Mouse (Mus musculus) ES-Bruce4 (cell line): ENCODE measurements around the gene Iqsec3. TPM values are rescaled to one million over a fixed set of nuclear protein-coding genes. Genes with fewer than 3 reads are reported as not detected.

Experiments
- H3K27ac ChIP-seq: 2 replicates; pipeline ENCODE4 v1.5.1; 2012; ENCODE audit warnings: low read length, inconsistent platforms; ENCODE audit not compliant: insufficient read depth
- H3K27me3 ChIP-seq: 2 replicates; pipeline ENCODE4 v1.6.1; 2012; ENCODE audit warnings: mild to moderate bottlenecking, low read length, inconsistent platforms; ENCODE audit not compliant: control insufficient read depth, poor library complexity, insufficient read depth, severe bottlenecking
- H3K36me3 ChIP-seq: 2 replicates; pipeline ENCODE4 v1.6.1; 2012; ENCODE audit warnings: inconsistent platforms, mild to moderate bottlenecking, low read length, moderate library complexity; ENCODE audit not compliant: control insufficient read depth, poor library complexity, insufficient read depth, severe bottlenecking
- H3K4me1 ChIP-seq: one replicate; pipeline ENCODE4 v1.8.1; 2011; ENCODE audit warnings: low read length; ENCODE audit not compliant: control insufficient read depth, insufficient read depth
- H3K4me3 ChIP-seq: 2 replicates; pipeline ENCODE4 v1.5.1; 2011; ENCODE audit warnings: low read depth, mild to moderate bottlenecking, low read length
- H3K9ac ChIP-seq: 2 replicates; pipeline ENCODE4 v1.6.1; 2012; ENCODE audit warnings: low read depth, mild to moderate bottlenecking, inconsistent platforms; ENCODE audit not compliant: poor library complexity, severe bottlenecking
- H3K9me3 ChIP-seq: replicated peaks from 2 replicates; pipeline ENCODE4 v1.6.1; 2012; ENCODE audit warnings: mild to moderate bottlenecking, low read length, inconsistent platforms; ENCODE audit not compliant: control insufficient read depth, poor library complexity, insufficient read depth, severe bottlenecking
- CTCF ChIP-seq: IDR thresholded peaks from one replicate; pipeline ENCODE4 v1.8.1; 2011; ENCODE audit warnings: low read depth, low read length
- EP300 ChIP-seq: IDR thresholded peaks from 2 replicates; pipeline ENCODE4 v1.6.1; 2011; ENCODE audit warnings: low read depth, low read length; ENCODE audit not compliant: insufficient read depth
- POLR2A ChIP-seq: IDR thresholded peaks from one replicate; pipeline ENCODE4 v1.8.1; 2011; ENCODE audit warnings: low read length; ENCODE audit not compliant: insufficient read depth
- polyA plus RNA-seq: library from polyadenylated mRNA; stranded (reverse); fragments of >200 nt; gene quantifications from 2 replicates; pipeline ENCODE4 v1.2.4, GENCODE M21; 2011; ENCODE audit warnings: low read depth; ENCODE audit not compliant: missing spikeins, insufficient read depth, insufficient read length

Gene Iqsec3
- polyA plus RNA-seq, 1 experiment, result not detected

- no peak overlapping the region for H3K4me3 ChIP-seq
- TF ChIP-seq EP300 (no peak), CTCF (no peak), POLR2A (no peak)
- no peaks in the 10 kb centered on the region for H3K4me1 ChIP-seq
- H3K27ac ChIP-seq, result no peak overlapping the region
- H3K9me3 ChIP-seq, result no peaks in the 10 kb centered on the region
- no peaks in the 10 kb centered on the region for H3K36me3 ChIP-seq
- no peaks in the 10 kb centered on the region for H3K27me3 ChIP-seq
- no peak overlapping the region for H3K9ac ChIP-seq
Measured at GRCm38 (mm10) chr6:121440696-121441220, 32.7 kb downstream of the Iqsec3 start.

- Histone ChIP-seq H3K4me1 (no peaks in the 10 kb centered on the region), H3K36me3 (no peaks in the 10 kb centered on the region), H3K9ac (no peak overlapping the region), H3K27ac (no peak overlapping the region), H3K27me3 (no peaks in the 10 kb centered on the region), H3K9me3 (no peaks in the 10 kb centered on the region), H3K4me3 (no peak overlapping the region)
- TF ChIP-seq CTCF, result no peak
- no peak for TF ChIP-seq EP300
- TF ChIP-seq POLR2A, result no peak
Measured at GRCm38 (mm10) chr6:121424830-121425229, 48.6 kb downstream of the Iqsec3 start.

GRCm38 (mm10) chr6:121424403-121424802 lies 49.1 kb downstream of the Iqsec3 start:
- Histone ChIP-seq H3K27ac (no peak overlapping the region), H3K27me3 (no peaks in the 10 kb centered on the region), H3K36me3 (no peaks in the 10 kb centered on the region), H3K9ac (no peak overlapping the region), H3K4me3 (no peak overlapping the region), H3K9me3 (no peaks in the 10 kb centered on the region), H3K4me1 (no peaks in the 10 kb centered on the region)
- TF ChIP-seq EP300 (no peak), CTCF (no peak), POLR2A (no peak)

GRCm38 (mm10) chr6:121412558-121413297 lies 60.8 kb downstream of the Iqsec3 start:
- Histone ChIP-seq H3K4me1 (no peaks in the 10 kb centered on the region), H3K27ac (no peak overlapping the region), H3K36me3 (no peaks in the 10 kb centered on the region), H3K4me3 (peak overlapping the region; percentile 42), H3K27me3 (peaks cover 3% of the 10 kb centered on the region), H3K9me3 (no peaks in the 10 kb centered on the region), H3K9ac (peak overlapping the region; percentile 4)
- TF ChIP-seq CTCF (no peak), POLR2A (no peak), EP300 (no peak)

- Histone ChIP-seq H3K9me3 (no peaks in the 10 kb centered on the region), H3K9ac (no peak overlapping the region), H3K4me1 (no peaks in the 10 kb centered on the region), H3K36me3 (no peaks in the 10 kb centered on the region), H3K4me3 (no peak overlapping the region), H3K27ac (no peak overlapping the region), H3K27me3 (0 out of 2 replicates have a peak, but pooled peaks cover 1% of the 10 kb centered on the region)
- TF ChIP-seq POLR2A (no peak), CTCF (no peak), EP300 (no peak)
Measured at GRCm38 (mm10) chr6:121407571-121408011, 65.9 kb downstream of the Iqsec3 start.

GRCm38 (mm10) chr6:121405311-121405710 lies 68.2 kb downstream of the Iqsec3 start:
- H3K27ac ChIP-seq, result no peak overlapping the region
- H3K36me3 ChIP-seq, result no peaks in the 10 kb centered on the region
- no peak overlapping the region for H3K4me3 ChIP-seq
- TF ChIP-seq POLR2A, result no peak
- no peak for TF ChIP-seq EP300
- TF ChIP-seq CTCF, result no peak
- no peaks in the 10 kb centered on the region for H3K4me1 ChIP-seq
- H3K9me3 ChIP-seq, result no peaks in the 10 kb centered on the region
- H3K27me3 ChIP-seq, result no peaks in the 10 kb centered on the region
- H3K9ac ChIP-seq, result no peak overlapping the region
